Mouse (Mus musculus): ENCODE measurements around the gene Ywhag. TPM values are rescaled to one million over a fixed set of nuclear protein-coding genes. Genes with fewer than 3 reads are reported as not detected.

Gene Ywhag
- total and polyA plus RNA-seq, 3 experiments, result 99.0 to 304 (median 275) TPM

- peaks cover 22% of the 10 kb centered on the region for H3K4me1 ChIP-seq (ENCODE audit: control insufficient read depth, insufficient read depth, low read length)
Observed at GRCm38 (mm10) chr5:135916601-135917000, 17.8 kb downstream of the Ywhag start.

GRCm38 (mm10) chr5:135916051-135916565, 18.3 kb downstream of the Ywhag start:
- no peak for DNase-seq
- peaks cover 25% of the 10 kb centered on the region for H3K4me1 ChIP-seq (ENCODE audit: control insufficient read depth, insufficient read depth, low read length)
- H3K4me3 ChIP-seq, result no peak overlapping the region
- peak overlapping the region; percentile 8; the same call in 1 of the 2 replicates for H3K9ac ChIP-seq (ENCODE audit: low read depth, low read length)
- H3K36me3 ChIP-seq (ENCODE audit: control insufficient read depth, insufficient read depth, low read length), result peaks cover 8% of the 10 kb centered on the region
- H3K27ac ChIP-seq, result peak overlapping the region; percentile 96
- H3K79me2 ChIP-seq (replicated peaks; ENCODE audit: control insufficient read depth, insufficient read depth, low read length), result peaks cover 3% of the 10 kb centered on the region; the same call in 1 of the 2 replicates
- no peaks in the 10 kb centered on the region for H3K27me3 ChIP-seq (ENCODE audit: control insufficient read depth, insufficient read depth, low read length)
- no peak for TF ChIP-seq EP300 (IDR thresholded peaks at IDR 0.05; ENCODE audit: insufficient read depth, low read depth, low read length)
- TF ChIP-seq POLR2A (IDR thresholded peaks at IDR 0.05; ENCODE audit: insufficient read depth, low read depth, low read length), result no peak
- WGBS, result 60% methylated on average over 6 of the region's 6 CpGs
- intact Hi-C loops (cut with DNase I), result loop anchor here (2.0 kb wide), 1 partner anchor 17 kb away; no protein-coding TSS in a partner anchor

More at GRCm38 (mm10) chr5:135916601-135917000, 17.8 kb downstream of the Ywhag start:
- Histone ChIP-seq H3K27ac (peak overlapping the region; percentile 96), H3K27me3 (ENCODE audit: control insufficient read depth, insufficient read depth, low read length) (no peaks in the 10 kb centered on the region), H3K4me3 (no peak overlapping the region), H3K79me2 (replicated peaks; ENCODE audit: control insufficient read depth, insufficient read depth, low read length) (peaks cover 3% of the 10 kb centered on the region; the same call in 1 of the 2 replicates), H3K9ac (ENCODE audit: low read depth, low read length) (no peak overlapping the region), H3K36me3 (ENCODE audit: control insufficient read depth, insufficient read depth, low read length) (peaks cover 8% of the 10 kb centered on the region)
- intact Hi-C loops (cut with DNase I), result loop anchor here (2.0 kb wide), 1 partner anchor 16 kb away; no protein-coding TSS in a partner anchor
- no peak for TF ChIP-seq CTCF (IDR thresholded peaks at IDR 0.05)
- TF ChIP-seq POLR2A (IDR thresholded peaks at IDR 0.05; ENCODE audit: insufficient read depth, low read depth, low read length), result no peak
- TF ChIP-seq EP300 (IDR thresholded peaks at IDR 0.05; ENCODE audit: insufficient read depth, low read depth, low read length), result 0 out of 2 replicates have a peak, but pooled peaks have one; percentile 47
- WGBS, result 73% methylated on average over 3 of the region's 3 CpGs
- no peak for DNase-seq

- no peak for TF ChIP-seq CTCF (IDR thresholded peaks at IDR 0.05)
- peak; percentile 41; the same call in 1 of the 2 replicates for TF ChIP-seq POLR2A (IDR thresholded peaks at IDR 0.05; ENCODE audit: insufficient read depth, low read depth, low read length)
- Histone ChIP-seq H3K27me3 (ENCODE audit: control insufficient read depth, insufficient read depth, low read length) (no peaks in the 10 kb centered on the region), H3K36me3 (ENCODE audit: control insufficient read depth, insufficient read depth, low read length) (peaks cover 8% of the 10 kb centered on the region), H3K27ac (peak overlapping the region; percentile 96), H3K4me1 (ENCODE audit: control insufficient read depth, insufficient read depth, low read length) (peaks cover 25% of the 10 kb centered on the region), H3K4me3 (no peak overlapping the region), H3K9ac (ENCODE audit: low read depth, low read length) (peak overlapping the region; percentile 28; the same call in 1 of the 2 replicates), H3K79me2 (replicated peaks; ENCODE audit: control insufficient read depth, insufficient read depth, low read length) (peaks cover 3% of the 10 kb centered on the region; the same call in 1 of the 2 replicates)
- WGBS, result 35% methylated on average over 6 of the region's 6 CpGs
- intact Hi-C loops (cut with DNase I), result no loop called here
- peak; percentile 55 to 82 for DNase-seq
Observed at GRCm38 (mm10) chr5:135914156-135914555, 20.3 kb downstream of the Ywhag start.

- H3K4me1 ChIP-seq (ENCODE audit: control insufficient read depth, insufficient read depth, low read length), result peaks cover 26% of the 10 kb centered on the region
- H3K27me3 ChIP-seq (ENCODE audit: control insufficient read depth, insufficient read depth, low read length), result no peaks in the 10 kb centered on the region
- no peak overlapping the region for H3K4me3 ChIP-seq
- 34% methylated on average over 5 of the region's 5 CpGs for WGBS
- peak; percentile 33 to 44 for DNase-seq
- no peak overlapping the region for H3K9ac ChIP-seq (ENCODE audit: low read depth, low read length)
- TF ChIP-seq EP300 (IDR thresholded peaks at IDR 0.05; ENCODE audit: insufficient read depth, low read depth, low read length) (no peak), CTCF (IDR thresholded peaks at IDR 0.05) (no peak), POLR2A (IDR thresholded peaks at IDR 0.05; ENCODE audit: insufficient read depth, low read depth, low read length) (no peak)
- peak overlapping the region; percentile 96 for H3K27ac ChIP-seq
- intact Hi-C loops (cut with DNase I), result no loop called here
- H3K79me2 ChIP-seq (replicated peaks; ENCODE audit: control insufficient read depth, insufficient read depth, low read length), result peaks cover 2% of the 10 kb centered on the region; the same call in 1 of the 2 replicates
- H3K36me3 ChIP-seq (ENCODE audit: control insufficient read depth, insufficient read depth, low read length), result peaks cover 8% of the 10 kb centered on the region
Observed at GRCm38 (mm10) chr5:135913201-135913600, 21.2 kb downstream of the Ywhag start.

GRCm38 (mm10) chr5:135911633-135912220, 22.7 kb downstream of the Ywhag start:
- DNase-seq, result peak in 1 of 2 experiments; percentile 26
- no peaks in the 10 kb centered on the region for H3K27me3 ChIP-seq (ENCODE audit: control insufficient read depth, insufficient read depth, low read length)
- WGBS, result 64% methylated on average over 11 of the region's 11 CpGs
- intact Hi-C loops (cut with DNase I), result no loop called here
- H3K4me3 ChIP-seq, result no peak overlapping the region
- H3K9ac ChIP-seq (ENCODE audit: low read depth, low read length), result no peak overlapping the region
- peaks cover 8% of the 10 kb centered on the region for H3K36me3 ChIP-seq (ENCODE audit: control insufficient read depth, insufficient read depth, low read length)
- TF ChIP-seq CTCF (IDR thresholded peaks at IDR 0.05) (no peak), EP300 (IDR thresholded peaks at IDR 0.05; ENCODE audit: insufficient read depth, low read depth, low read length) (no peak), POLR2A (IDR thresholded peaks at IDR 0.05; ENCODE audit: insufficient read depth, low read depth, low read length) (no peak)
- H3K79me2 ChIP-seq (replicated peaks; ENCODE audit: control insufficient read depth, insufficient read depth, low read length), result peaks cover 2% of the 10 kb centered on the region; the same call in 1 of the 2 replicates
- H3K27ac ChIP-seq, result peak overlapping the region; percentile 96
- H3K4me1 ChIP-seq (ENCODE audit: control insufficient read depth, insufficient read depth, low read length), result peaks cover 31% of the 10 kb centered on the region

GRCm38 (mm10) chr5:135910813-135911212, 23.6 kb downstream of the Ywhag start:
- Histone ChIP-seq H3K4me3 (no peak overlapping the region), H3K36me3 (ENCODE audit: control insufficient read depth, insufficient read depth, low read length) (peaks cover 8% of the 10 kb centered on the region), H3K79me2 (replicated peaks; ENCODE audit: control insufficient read depth, insufficient read depth, low read length) (0 out of 2 replicates have a peak, but pooled peaks cover 1% of the 10 kb centered on the region), H3K9ac (ENCODE audit: low read depth, low read length) (no peak overlapping the region), H3K27ac (peak overlapping the region; percentile 40), H3K4me1 (ENCODE audit: control insufficient read depth, insufficient read depth, low read length) (peaks cover 30% of the 10 kb centered on the region), H3K27me3 (ENCODE audit: control insufficient read depth, insufficient read depth, low read length) (no peaks in the 10 kb centered on the region)
- TF ChIP-seq POLR2A (IDR thresholded peaks at IDR 0.05; ENCODE audit: insufficient read depth, low read depth, low read length), result no peak
- TF ChIP-seq EP300 (IDR thresholded peaks at IDR 0.05; ENCODE audit: insufficient read depth, low read depth, low read length), result no peak
- TF ChIP-seq CTCF (IDR thresholded peaks at IDR 0.05), result no peak
- DNase-seq, result no peak
- intact Hi-C loops (cut with DNase I), result no loop called here
- 89% methylated on average over 25 of the region's 25 CpGs for WGBS

Measured in heart, adult 2 months (tissue).